Mouse (Mus musculus) brain, embryonic 14.5 days (tissue): ENCODE results near the gene Ptprr. TPM values are rescaled to one million over a fixed set of nuclear protein-coding genes. Genes with fewer than 3 reads are reported as not detected.
A peak's percentile ranks its signal among the peaks of the same experiment; 100 is the strongest.

Experiments
- DNase-seq: peaks from one replicate; pipeline ENCODE4 v3.0.0-alpha.2; 2011; ENCODE audit warnings: low read depth
- CTCF ChIP-seq: fragments of 200-500 bp; IDR thresholded peaks from 2 replicates; pipeline ENCODE4 v1.5.1; 2012; ENCODE audit warnings: inconsistent platforms, mild to moderate bottlenecking, moderate library complexity, borderline replicate concordance; ENCODE audit not compliant: insufficient read depth, insufficient read length; ENCODE audit errors: extremely low read depth
- POLR2A ChIP-seq: fragments of 200-500 bp; IDR thresholded peaks from 2 replicates; pipeline ENCODE4 v1.6.1; 2012; ENCODE audit warnings: mild to moderate bottlenecking, inconsistent platforms, borderline replicate concordance; ENCODE audit not compliant: poor library complexity, insufficient read depth, insufficient read length, severe bottlenecking; ENCODE audit errors: extremely low read depth
- polyA plus RNA-seq: library from polyadenylated mRNA; depleted of rRNA; stranded (reverse); fragments of >200 nt; gene quantifications from 2 replicates; pipeline ENCODE4 v1.2.3, GENCODE M21; 2012

Gene Ptprr
- polyA plus RNA-seq, 1 experiment = 9.2 TPM

DNA sequence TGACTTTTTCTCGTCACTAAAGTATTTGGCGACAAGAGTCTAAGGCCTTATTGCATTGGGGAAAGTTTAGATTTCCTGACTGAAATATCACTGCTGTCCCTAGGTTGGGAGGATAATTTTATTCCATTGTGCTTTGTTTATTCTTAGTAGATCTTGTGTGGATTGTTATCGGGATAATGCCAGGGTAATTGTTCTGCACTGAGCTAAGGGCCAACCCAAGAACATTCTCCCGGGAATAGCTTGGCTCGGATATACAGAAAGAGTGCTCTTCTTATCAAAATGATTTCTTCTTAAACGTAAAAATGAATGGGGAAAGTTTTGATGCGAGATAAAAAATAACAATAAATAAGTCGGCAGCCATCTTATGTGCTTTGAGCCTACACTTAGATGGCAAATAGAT is 183.5 kb downstream of the Ptprr start:
- TF ChIP-seq POLR2A (no peak), CTCF (no peak)
- DNase-seq = no peak

DNA sequence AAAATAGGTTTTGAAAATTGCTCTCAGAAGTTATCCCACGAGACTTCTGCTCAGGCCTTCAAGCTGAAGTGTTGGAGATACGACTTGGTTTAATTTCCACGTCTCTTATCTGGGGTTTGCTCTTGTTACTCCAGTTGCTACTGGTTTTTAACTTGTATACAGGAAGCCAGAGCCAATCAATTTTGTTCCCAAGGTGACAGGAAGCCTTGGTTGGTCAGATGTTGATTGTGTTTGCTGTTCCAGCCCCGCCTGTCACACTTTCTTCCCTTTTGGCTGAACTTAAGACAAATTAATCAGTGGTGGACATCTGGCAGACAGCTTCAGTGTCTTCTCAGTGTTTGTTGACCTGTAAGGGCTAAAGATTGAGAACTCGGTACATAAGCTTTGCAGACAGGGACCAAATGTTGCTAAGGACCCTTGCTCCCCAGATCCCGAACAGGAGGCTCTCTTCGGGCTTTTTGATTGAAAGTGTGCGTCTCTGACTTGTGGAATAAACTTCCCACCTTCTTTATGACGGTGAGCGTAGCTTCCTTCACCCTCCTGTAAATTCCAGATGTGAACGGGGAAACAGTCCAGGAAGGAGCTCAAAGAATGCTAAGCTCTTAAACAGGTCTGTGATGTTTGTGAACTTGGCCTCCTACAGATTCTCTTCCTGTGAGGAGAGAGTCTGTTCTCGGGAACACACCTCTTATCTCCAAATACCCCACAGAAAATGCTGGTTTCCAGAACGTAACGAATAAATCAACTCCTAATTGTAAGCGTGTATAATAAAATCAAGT is 187.8 kb downstream of the Ptprr start:
- no peak for DNase-seq
- no peak for TF ChIP-seq CTCF
- no peak for TF ChIP-seq POLR2A

DNA sequence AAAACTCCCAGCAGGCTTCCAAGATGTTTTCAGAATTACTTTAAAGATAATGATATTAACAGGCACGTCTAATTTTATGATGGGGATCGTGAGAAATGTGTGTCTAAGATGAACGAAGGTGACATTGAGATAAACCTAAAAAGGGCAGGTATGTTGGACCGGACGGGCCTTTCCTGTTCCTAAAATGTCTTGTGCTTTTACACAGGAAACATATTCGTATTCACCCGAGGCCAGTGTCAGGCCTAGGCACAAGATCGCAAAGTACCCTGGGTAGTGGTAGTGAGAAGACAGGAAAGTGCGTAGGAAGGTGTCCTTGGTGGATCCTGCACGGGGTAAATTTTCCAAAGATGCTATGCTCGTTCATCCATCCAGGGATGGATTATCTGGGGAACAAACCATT is 188.4 kb downstream of the Ptprr start:
- TF ChIP-seq POLR2A (no peak), CTCF (no peak)
- DNase-seq = no peak

- peak; percentile 76 for DNase-seq
- TF ChIP-seq CTCF (peak; percentile 85; the same call in 1 of the 2 replicates), POLR2A (no peak)
Measured at GRCm38 (mm10) chr10:116207987-116208726, 190.1 kb downstream of the Ptprr start.

- DNase-seq = peak; percentile 6
Measured at GRCm38 (mm10) chr10:116208727-116209115, 190.7 kb downstream of the Ptprr start.

DNA sequence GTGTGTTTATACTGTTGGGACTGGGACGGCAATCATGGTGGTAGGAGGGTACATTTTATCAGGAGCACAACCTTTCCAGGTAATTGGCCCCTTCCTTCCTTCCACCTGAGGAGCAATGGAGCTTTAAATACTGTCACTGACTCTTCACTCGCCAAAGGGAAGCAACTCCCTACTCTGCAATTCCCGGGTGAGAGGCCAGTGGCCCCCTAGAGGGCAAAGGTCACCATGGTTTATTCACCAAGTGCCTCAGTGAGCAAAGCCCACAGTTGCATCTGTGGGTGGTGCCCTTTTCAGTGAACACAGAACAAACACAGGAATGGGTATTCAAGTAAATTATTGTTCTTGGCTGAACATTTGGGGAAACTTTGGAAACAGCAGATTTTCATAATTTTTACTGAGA is 194.1 kb downstream of the Ptprr start:
- no peak for TF ChIP-seq POLR2A
- TF ChIP-seq CTCF = no peak
- DNase-seq = no peak

More at GRCm38 (mm10) chr10:116208727-116209115, 190.7 kb downstream of the Ptprr start:
- TF ChIP-seq POLR2A = no peak
- TF ChIP-seq CTCF = no peak

- TF ChIP-seq POLR2A (no peak), CTCF (no peak)
Measured at GRCm38 (mm10) chr10:116220336-116221118, 202.5 kb downstream of the Ptprr start.

GRCm38 (mm10) chr10:116235299-116235698 is 217.3 kb downstream of the Ptprr start:
- no peak for DNase-seq
- TF ChIP-seq POLR2A (no peak), CTCF (no peak)

More at GRCm38 (mm10) chr10:116220336-116221118, 202.5 kb downstream of the Ptprr start:
- DNase-seq = no peak

DNA sequence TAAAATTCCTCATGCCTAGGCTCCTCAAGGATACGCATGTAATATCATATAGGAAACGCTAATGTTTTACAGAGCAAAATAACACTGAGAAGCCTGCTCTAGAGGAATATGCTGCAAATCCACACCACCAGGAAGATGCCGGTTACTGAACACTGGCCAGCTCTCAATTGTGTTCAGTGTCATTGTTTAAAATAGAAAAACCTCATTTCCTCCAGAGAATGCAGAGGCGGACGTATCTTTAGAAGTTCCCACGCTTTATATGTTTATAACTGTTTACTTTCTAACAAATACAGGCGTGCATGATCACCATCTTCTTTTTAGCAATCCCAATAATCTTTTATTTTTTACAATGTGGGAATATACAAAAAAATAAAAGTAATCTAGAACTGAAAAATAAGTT is 224.2 kb downstream of the Ptprr start:
- no peak for DNase-seq
- TF ChIP-seq POLR2A = no peak
- no peak for TF ChIP-seq CTCF

DNA sequence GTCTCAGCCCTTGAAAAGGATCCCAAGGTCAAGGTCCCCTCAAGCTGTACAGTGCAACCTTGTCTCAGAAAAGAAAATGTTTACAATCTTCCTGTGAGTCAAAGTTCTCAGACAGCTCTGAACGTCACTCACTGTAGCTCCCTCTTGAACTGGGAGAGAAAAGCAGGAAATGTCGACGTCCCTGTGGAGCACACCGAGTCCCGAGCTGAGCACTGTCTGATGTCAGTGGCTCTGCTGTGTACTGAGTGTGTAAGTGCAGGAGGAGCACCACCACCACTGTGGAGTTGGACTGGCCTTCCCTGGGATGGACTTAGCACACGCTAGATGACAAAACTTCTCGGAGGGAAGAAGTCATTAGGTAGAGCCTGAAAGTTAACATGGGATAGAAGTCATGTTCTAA is 225.4 kb downstream of the Ptprr start:
- no peak for DNase-seq
- TF ChIP-seq CTCF (no peak), POLR2A (no peak)

GRCm38 (mm10) chr10:116245632-116246031 is 227.6 kb downstream of the Ptprr start:
- no peak for DNase-seq
- TF ChIP-seq CTCF (no peak), POLR2A (no peak)
